Mouse (Mus musculus) limb, embryonic 15.5 days (tissue): ENCODE data around the gene Abhd11. TPM values are rescaled to one million over a fixed set of nuclear protein-coding genes. Genes with fewer than 3 reads are reported as not detected.

Source experiments
- ATAC-seq: fragments of 200-750 bp; cut with Nextera tagmentation; 2 replicates; pipeline ENCODE4 v1.8.0; 2017; ENCODE audit warnings: low read depth, moderate TSS enrichment; ENCODE audit not compliant: insufficient number of reproducible peaks, low FRiP score, low TSS enrichment
- H3K27ac ChIP-seq: fragments of 300-500 bp; sonication (generic); 2 replicates; pipeline ENCODE4 v1.5.1; 2015; ENCODE audit warnings: moderate library complexity, mild to moderate bottlenecking, inconsistent platforms
- H3K27me3 ChIP-seq: fragments of 300-500 bp; sonication (generic); 2 replicates; pipeline ENCODE4 v1.6.1; 2015; ENCODE audit warnings: inconsistent platforms
- H3K36me3 ChIP-seq: fragments of 300-500 bp; sonication (generic); 2 replicates; pipeline ENCODE4 v1.6.1; 2015; ENCODE audit warnings: inconsistent platforms
- H3K4me1 ChIP-seq: fragments of 300-500 bp; sonication (generic); 2 replicates; pipeline ENCODE4 v1.6.1; 2015; ENCODE audit warnings: inconsistent platforms
- H3K4me2 ChIP-seq: fragments of 300-500 bp; sonication (generic); 2 replicates; pipeline ENCODE4 v1.6.1; 2015; ENCODE audit warnings: mild to moderate bottlenecking, inconsistent platforms
- H3K4me3 ChIP-seq: fragments of 300-500 bp; sonication (generic); 2 replicates; pipeline ENCODE4 v1.5.1; 2015; ENCODE audit warnings: mild to moderate bottlenecking, inconsistent platforms
- H3K9ac ChIP-seq: fragments of 300-500 bp; sonication (generic); 2 replicates; pipeline ENCODE4 v1.6.1; 2015; ENCODE audit warnings: inconsistent platforms
- H3K9me3 ChIP-seq: fragments of 300-500 bp; sonication (generic); 2 replicates; pipeline ENCODE4 v1.6.1; 2016; ENCODE audit warnings: inconsistent platforms
- WGBS: fragments of 180-500 bp; shearing (Covaris S2); methylation state at CpG from one replicate; pipeline ENCODE4 v1.1.7; 2015; 5-methylcytosine and 5-hydroxymethylcytosine counted together
- polyA plus RNA-seq: library from polyadenylated mRNA; unstranded; fragments of >200 nt; fragmentation: Nextera tagmentation; extraction: Ambion mirVana; gene quantifications from 2 replicates; pipeline ENCODE4 v1.2.1, GENCODE M21; 2015

Abhd11 gene
- polyA plus RNA-seq, 1 experiment from 2014 or later = 66.1 TPM

GRCm38 (mm10) chr5:134974294-134974693 lies 34.7 kb upstream of the Abhd11 start:
- Histone ChIP-seq H3K27me3 (no peaks in the 10 kb centered on the region), H3K27ac (no peak overlapping the region), H3K4me3 (no peak overlapping the region), H3K4me2 (no peak overlapping the region), H3K36me3 (no peaks in the 10 kb centered on the region), H3K9me3 (no peaks in the 10 kb centered on the region), H3K4me1 (no peaks in the 10 kb centered on the region), H3K9ac (no peak overlapping the region)
- no peak for ATAC-seq
- 77% methylated on average over 7 of the region's 7 CpGs for WGBS

GRCm38 (mm10) chr5:134974921-134975320 lies 34.0 kb upstream of the Abhd11 start:
- H3K9ac ChIP-seq = no peak overlapping the region
- no peaks in the 10 kb centered on the region for H3K4me1 ChIP-seq
- no peaks in the 10 kb centered on the region for H3K36me3 ChIP-seq
- no peak overlapping the region for H3K27ac ChIP-seq
- H3K4me2 ChIP-seq = no peak overlapping the region
- WGBS = 53% methylated on average over 2 of the region's 2 CpGs
- no peaks in the 10 kb centered on the region for H3K9me3 ChIP-seq
- no peaks in the 10 kb centered on the region for H3K27me3 ChIP-seq
- no peak for ATAC-seq
- no peak overlapping the region for H3K4me3 ChIP-seq

GRCm38 (mm10) chr5:134976164-134976563 lies 32.8 kb upstream of the Abhd11 start:
- Histone ChIP-seq H3K4me1 (no peaks in the 10 kb centered on the region), H3K4me3 (no peak overlapping the region), H3K36me3 (no peaks in the 10 kb centered on the region), H3K27me3 (no peaks in the 10 kb centered on the region), H3K9ac (no peak overlapping the region), H3K27ac (no peak overlapping the region), H3K9me3 (no peaks in the 10 kb centered on the region), H3K4me2 (no peak overlapping the region)
- ATAC-seq = no peak
- WGBS = 87% methylated on average over 2 of the region's 2 CpGs

GRCm38 (mm10) chr5:134976577-134977250 lies 32.2 kb upstream of the Abhd11 start:
- H3K27me3 ChIP-seq = no peaks in the 10 kb centered on the region
- H3K9me3 ChIP-seq = no peaks in the 10 kb centered on the region
- WGBS = 84% methylated on average over 14 of the region's 14 CpGs
- no peak overlapping the region for H3K4me2 ChIP-seq
- no peaks in the 10 kb centered on the region for H3K36me3 ChIP-seq
- no peak for ATAC-seq
- no peaks in the 10 kb centered on the region for H3K4me1 ChIP-seq
- H3K27ac ChIP-seq = no peak overlapping the region
- no peak overlapping the region for H3K4me3 ChIP-seq
- no peak overlapping the region for H3K9ac ChIP-seq

GRCm38 (mm10) chr5:134977837-134978236 lies 31.1 kb upstream of the Abhd11 start:
- WGBS = 84% methylated on average over 4 of the region's 4 CpGs
- Histone ChIP-seq H3K36me3 (no peaks in the 10 kb centered on the region), H3K4me3 (no peak overlapping the region), H3K27me3 (no peaks in the 10 kb centered on the region), H3K9ac (no peak overlapping the region), H3K27ac (no peak overlapping the region), H3K4me1 (no peaks in the 10 kb centered on the region), H3K9me3 (no peaks in the 10 kb centered on the region), H3K4me2 (no peak overlapping the region)
- no peak for ATAC-seq

- Histone ChIP-seq H3K27ac (no peak overlapping the region), H3K36me3 (no peaks in the 10 kb centered on the region), H3K4me1 (peaks cover 11% of the 10 kb centered on the region), H3K4me2 (no peak overlapping the region), H3K9ac (no peak overlapping the region), H3K9me3 (no peaks in the 10 kb centered on the region), H3K4me3 (no peak overlapping the region), H3K27me3 (peaks cover 23% of the 10 kb centered on the region)
- ATAC-seq = no peak
- 67% methylated on average over 10 of the region's 10 CpGs for WGBS
Observed at GRCm38 (mm10) chr5:134981149-134981548, 27.8 kb upstream of the Abhd11 start.

- H3K9me3 ChIP-seq = no peaks in the 10 kb centered on the region
- no peak overlapping the region for H3K9ac ChIP-seq
- WGBS = 76% methylated on average over 1 of the region's 1 CpGs
- H3K4me3 ChIP-seq = no peak overlapping the region
- no peak for ATAC-seq
- H3K4me1 ChIP-seq = peaks cover 20% of the 10 kb centered on the region
- no peak overlapping the region for H3K27ac ChIP-seq
- H3K4me2 ChIP-seq = no peak overlapping the region
- peaks cover 42% of the 10 kb centered on the region for H3K27me3 ChIP-seq
- no peaks in the 10 kb centered on the region for H3K36me3 ChIP-seq
Observed at GRCm38 (mm10) chr5:134983111-134983510, 25.8 kb upstream of the Abhd11 start.

- Histone ChIP-seq H3K4me1 (peaks cover 20% of the 10 kb centered on the region), H3K27ac (no peak overlapping the region), H3K4me3 (no peak overlapping the region), H3K36me3 (no peaks in the 10 kb centered on the region), H3K4me2 (no peak overlapping the region), H3K9ac (no peak overlapping the region), H3K9me3 (no peaks in the 10 kb centered on the region), H3K27me3 (peaks cover 48% of the 10 kb centered on the region)
- ATAC-seq = no peak
- WGBS = 34% methylated on average over 3 of the region's 3 CpGs
Observed at GRCm38 (mm10) chr5:134983771-134984170, 25.2 kb upstream of the Abhd11 start.

GRCm38 (mm10) chr5:134985633-134986297 lies 23.2 kb upstream of the Abhd11 start, which contains the start of gene Cldn3:
Gene Cldn3 (plus strand): TSS chr5:134986214.
- Histone ChIP-seq H3K27ac (no peak within 1 kb of the TSS), H3K9ac (no peak within 1 kb of the TSS), H3K9me3 (no peaks in the 10 kb centered on the region), H3K36me3 (no peaks in the 10 kb centered on the region), H3K27me3 (peaks cover 64% of the 10 kb centered on the region), H3K4me3 (peak within 1 kb of the TSS; percentile 30), H3K4me2 (peak within 1 kb of the TSS; percentile 49), H3K4me1 (peaks cover 24% of the 10 kb centered on the region)
- ATAC-seq = no peak
- 1% methylated on average over 25 of the region's 25 CpGs for WGBS

- peaks cover 66% of the 10 kb centered on the region for H3K27me3 ChIP-seq
- H3K36me3 ChIP-seq = no peaks in the 10 kb centered on the region
- ATAC-seq = no peak
- H3K9ac ChIP-seq = no peak overlapping the region
- no peaks in the 10 kb centered on the region for H3K9me3 ChIP-seq
- no peak overlapping the region for H3K27ac ChIP-seq
- 3% methylated on average over 79 of the region's 79 CpGs for WGBS
- peak overlapping the region; percentile 49 for H3K4me2 ChIP-seq
- H3K4me1 ChIP-seq = peaks cover 24% of the 10 kb centered on the region
- H3K4me3 ChIP-seq = peak overlapping the region; percentile 30
Observed at GRCm38 (mm10) chr5:134986298-134987268, 22.4 kb upstream of the Abhd11 start.

GRCm38 (mm10) chr5:134989166-134989565 lies 19.8 kb upstream of the Abhd11 start:
- no peak overlapping the region for H3K4me3 ChIP-seq
- 55% methylated on average over 11 of the region's 11 CpGs for WGBS
- peaks cover 24% of the 10 kb centered on the region for H3K4me1 ChIP-seq
- no peaks in the 10 kb centered on the region for H3K36me3 ChIP-seq
- H3K9me3 ChIP-seq = no peaks in the 10 kb centered on the region
- H3K27ac ChIP-seq = no peak overlapping the region
- no peak overlapping the region for H3K4me2 ChIP-seq
- ATAC-seq = no peak
- no peak overlapping the region for H3K9ac ChIP-seq
- H3K27me3 ChIP-seq = peaks cover 63% of the 10 kb centered on the region

GRCm38 (mm10) chr5:134989741-134990140 lies 19.2 kb upstream of the Abhd11 start:
- Histone ChIP-seq H3K27me3 (peaks cover 58% of the 10 kb centered on the region), H3K4me3 (no peak overlapping the region), H3K36me3 (no peaks in the 10 kb centered on the region), H3K27ac (no peak overlapping the region), H3K4me1 (peaks cover 24% of the 10 kb centered on the region), H3K9ac (no peak overlapping the region), H3K9me3 (no peaks in the 10 kb centered on the region), H3K4me2 (no peak overlapping the region)
- no peak for ATAC-seq
- 29% methylated on average over 6 of the region's 6 CpGs for WGBS
